Mouse (Mus musculus): ENCODE results near the gene Tvp23a. TPM values are rescaled to one million over a fixed set of nuclear protein-coding genes. Genes with fewer than 3 reads are reported as not detected.

Tvp23a gene
- total RNA-seq (2014; fragmentation: Nextera tagmentation) (not detected in 2 replicates), total RNA-seq (2017) (0.30 TPM in 1 of 2 replicates, not detected in the other)

GRCm38 (mm10) chr16:10447264-10447594, at the start of gene Tvp23a:
Gene Tvp23a, minus strand, starts transcription at chr16:10447362.
- no peak for ATAC-seq (replicated peaks; ENCODE audit: low FRiP score, low TSS enrichment, poor library complexity, severe bottlenecking)

- no peak for ATAC-seq (replicated peaks; ENCODE audit: low FRiP score, low TSS enrichment, poor library complexity, severe bottlenecking)
Observed at GRCm38 (mm10) chr16:10495824-10496298, 48.7 kb upstream of the Tvp23a start.

DNA sequence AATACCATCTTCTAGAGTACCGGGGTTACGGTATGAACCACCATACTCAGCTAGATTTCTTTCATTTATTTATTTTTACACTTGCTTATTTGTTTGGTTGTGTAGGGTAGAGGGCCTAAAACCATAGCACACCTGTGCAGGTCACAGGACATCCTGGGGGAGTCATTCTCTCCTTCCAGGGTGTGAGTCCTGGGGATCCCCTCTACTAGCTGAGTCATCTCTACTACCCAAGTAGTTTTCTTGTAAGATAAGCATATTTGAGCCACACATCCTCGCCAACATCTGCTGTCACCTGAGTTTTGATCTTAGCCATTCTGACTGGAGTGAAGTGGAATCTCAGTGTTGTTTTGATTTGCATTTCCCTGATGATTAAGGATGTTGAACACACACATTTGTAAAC, 45.4 kb upstream of the Tvp23a start:
- no peak for ATAC-seq (replicated peaks; ENCODE audit: low FRiP score, low TSS enrichment, poor library complexity, severe bottlenecking)

DNA sequence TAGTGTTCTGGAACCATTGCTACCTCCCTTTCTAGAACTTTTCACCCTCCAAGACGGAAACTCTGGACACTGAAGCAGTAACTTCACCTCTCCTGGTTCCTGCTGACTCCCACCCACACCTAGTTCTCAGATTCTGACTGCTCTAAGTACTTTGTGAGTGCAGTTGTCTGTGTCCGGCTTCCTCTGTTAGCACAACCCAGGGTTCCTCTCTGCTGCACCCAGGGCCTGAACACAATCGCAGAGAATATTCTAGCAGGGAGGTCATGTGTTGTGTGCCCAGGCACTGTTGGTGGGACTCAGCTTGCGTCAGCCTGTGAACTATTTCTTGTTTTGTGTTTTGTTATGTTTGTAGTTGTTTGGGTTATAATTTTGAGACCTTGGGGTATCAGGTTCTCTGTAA, 44.6 kb upstream of the Tvp23a start:
- no peak for ATAC-seq (replicated peaks; ENCODE audit: low FRiP score, low TSS enrichment, poor library complexity, severe bottlenecking)

DNA sequence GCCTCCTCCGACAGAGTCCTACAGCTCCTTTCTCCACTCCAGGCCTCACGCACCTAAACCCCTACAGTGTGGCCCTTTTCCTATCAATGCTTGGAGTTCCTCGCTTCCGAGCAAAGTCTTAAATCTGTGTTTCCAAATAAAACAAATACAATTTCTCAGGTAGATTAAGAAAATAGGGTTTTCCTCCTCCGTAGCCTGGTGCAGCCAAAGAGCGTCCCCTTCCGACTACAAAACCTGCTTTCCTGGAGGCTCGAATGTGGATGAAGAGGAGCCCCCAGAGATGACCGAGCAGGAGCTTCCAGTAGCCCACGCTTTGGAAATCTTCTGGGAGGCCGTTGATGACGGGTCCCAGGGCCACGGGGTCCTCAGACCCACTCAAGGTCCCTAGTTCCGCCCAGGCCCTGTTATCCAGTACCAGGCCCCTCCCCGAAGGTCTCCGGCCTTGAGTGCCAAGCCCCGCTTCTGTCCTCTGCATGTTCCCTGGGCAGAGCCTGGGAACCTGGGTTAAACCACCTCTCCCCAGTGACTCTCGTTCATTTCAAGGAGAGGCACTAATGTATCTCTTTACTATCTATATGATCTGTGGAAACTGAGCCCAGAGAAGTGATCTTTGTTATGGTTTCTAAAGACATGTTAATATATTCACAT, 43.5 kb upstream of the Tvp23a start:
- no peak for ATAC-seq (replicated peaks; ENCODE audit: low FRiP score, low TSS enrichment, poor library complexity, severe bottlenecking)

GRCm38 (mm10) chr16:10489904-10490457, 42.8 kb upstream of the Tvp23a start:
- ATAC-seq (replicated peaks; ENCODE audit: low FRiP score, low TSS enrichment, poor library complexity, severe bottlenecking) = no peak

DNA sequence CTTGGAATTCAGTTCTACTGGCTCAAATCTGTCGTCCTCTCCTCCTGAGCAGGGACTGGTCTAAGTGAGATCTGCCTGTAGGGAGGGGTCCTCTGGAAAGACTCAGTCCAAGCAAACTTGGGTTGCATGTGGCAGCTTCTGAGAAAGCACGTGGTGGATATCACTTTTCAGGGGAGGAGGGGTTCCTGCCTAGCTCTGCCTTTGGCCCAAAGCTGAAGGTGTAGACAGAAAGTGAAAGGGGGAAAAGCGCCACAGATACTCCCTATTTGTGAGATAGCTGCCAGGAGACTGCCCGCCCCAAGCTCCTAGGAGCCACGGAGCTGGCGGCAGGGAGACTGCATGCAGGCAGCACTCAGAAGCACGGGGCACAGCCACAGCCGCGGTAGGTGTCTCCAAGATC, 42.3 kb upstream of the Tvp23a start:
- ATAC-seq (replicated peaks; ENCODE audit: low FRiP score, low TSS enrichment, poor library complexity, severe bottlenecking) = no peak

DNA sequence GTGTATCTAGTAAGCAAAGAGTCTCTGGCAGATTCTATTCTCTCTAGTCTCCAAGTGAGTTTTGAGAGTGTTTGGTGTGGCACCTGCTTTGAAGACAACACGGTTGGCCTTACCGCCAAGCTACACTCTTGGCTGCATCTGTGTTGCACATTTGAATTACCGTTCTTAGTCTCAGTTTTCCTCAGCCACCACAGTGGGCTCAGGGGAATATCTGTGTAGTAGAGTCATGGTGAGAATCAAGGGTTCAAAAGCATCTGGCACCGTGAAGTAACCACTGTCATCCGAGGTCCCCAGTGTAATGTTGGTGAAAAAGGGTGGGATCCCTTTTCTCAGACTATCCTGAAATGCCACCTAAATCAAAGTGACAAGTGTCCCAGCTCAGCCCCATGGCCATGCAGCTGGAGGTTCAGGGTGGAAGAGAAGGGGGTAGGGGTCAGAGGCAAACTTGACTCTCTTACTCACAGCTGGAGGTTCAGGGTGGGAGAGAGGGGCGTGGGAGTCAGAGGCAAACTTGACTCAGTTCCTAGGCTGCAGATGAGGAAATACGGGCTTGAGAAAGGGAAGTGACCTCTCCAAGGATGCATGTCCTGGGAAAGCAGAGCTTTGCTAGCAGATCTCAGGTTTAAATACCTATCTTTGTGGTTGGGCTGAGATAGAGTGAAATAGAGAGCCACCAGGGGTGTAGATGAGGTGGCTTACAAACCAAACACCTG, 41.8 kb upstream of the Tvp23a start:
- no peak for ATAC-seq (replicated peaks; ENCODE audit: low FRiP score, low TSS enrichment, poor library complexity, severe bottlenecking)

DNA sequence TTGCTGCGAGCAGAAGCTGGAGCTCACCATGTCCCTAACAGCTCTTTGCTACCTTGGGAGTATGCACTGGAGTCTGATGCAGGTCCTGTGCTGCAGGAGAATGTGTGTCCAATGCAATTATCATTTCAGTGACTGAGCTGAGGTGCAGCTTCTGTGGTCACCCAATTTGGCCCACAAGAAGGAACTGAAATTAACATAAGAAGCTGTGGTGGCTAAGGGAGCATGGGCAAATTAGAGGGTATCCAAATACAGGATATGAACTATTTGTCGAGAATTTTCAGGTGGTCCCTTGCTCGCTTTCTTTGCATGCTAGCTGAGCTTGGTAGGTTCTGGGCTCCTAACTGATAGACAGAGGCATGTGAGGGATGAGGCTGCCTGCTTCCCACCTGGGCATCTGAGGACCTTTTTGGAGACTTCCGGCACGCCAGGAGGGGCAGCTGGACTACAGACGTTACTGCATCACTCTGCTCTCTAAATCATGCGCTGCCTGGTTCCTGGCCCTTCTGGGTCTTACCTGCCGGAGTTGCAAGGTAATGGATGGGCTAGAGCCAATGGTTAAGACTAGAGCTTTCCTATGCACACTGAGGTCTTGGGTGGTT, 40.8 kb upstream of the Tvp23a start:
- no peak for ATAC-seq (replicated peaks; ENCODE audit: low FRiP score, low TSS enrichment, poor library complexity, severe bottlenecking)

GRCm38 (mm10) chr16:10486993-10487392, 39.8 kb upstream of the Tvp23a start:
- ATAC-seq (replicated peaks; ENCODE audit: low FRiP score, low TSS enrichment, poor library complexity, severe bottlenecking) = no peak

DNA sequence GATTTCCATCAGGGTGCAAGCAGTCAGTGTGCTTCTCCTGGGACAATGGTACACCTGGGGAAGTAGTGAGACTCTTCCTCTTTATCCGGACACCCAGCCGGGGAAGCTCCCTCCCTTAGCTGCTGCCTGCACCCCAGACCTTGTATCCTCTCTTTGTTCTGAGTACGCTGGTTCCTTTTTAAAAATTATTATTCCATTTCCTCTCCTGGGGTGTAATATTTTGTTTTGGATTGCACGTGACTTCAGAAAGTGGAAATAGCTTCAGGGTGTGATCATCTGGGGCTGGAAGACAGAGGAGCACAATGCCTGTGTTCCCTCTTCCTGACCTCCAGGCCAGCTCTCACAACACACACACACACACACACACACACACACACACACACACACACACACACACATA, 35.2 kb upstream of the Tvp23a start:
- ATAC-seq (replicated peaks; ENCODE audit: low FRiP score, low TSS enrichment, poor library complexity, severe bottlenecking) = no peak

DNA sequence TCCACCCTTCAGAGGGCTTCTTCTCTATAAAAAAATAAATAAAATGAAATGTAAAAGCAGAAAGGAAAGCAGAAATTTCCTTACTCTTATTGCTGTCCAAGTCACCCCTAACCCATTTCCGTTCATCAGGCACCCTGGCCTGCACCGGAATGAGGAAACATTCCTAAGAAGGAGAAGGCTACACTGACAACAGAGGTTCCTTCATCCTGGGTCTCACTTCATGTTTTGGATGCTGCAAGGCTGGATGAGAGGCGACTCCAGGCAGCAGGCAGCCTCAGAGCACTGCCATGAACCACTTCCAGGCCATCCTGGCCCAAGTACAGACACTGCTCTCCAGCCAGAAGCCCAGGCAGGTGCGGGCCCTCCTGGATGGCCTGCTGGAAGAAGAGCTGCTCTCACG, 32.7 kb upstream of the Tvp23a start, which contains the start of gene Ciita:
Gene Ciita, plus strand, starts transcription at position 203 of the 400 bp plus-strand sequence.
- no peak for ATAC-seq (replicated peaks; ENCODE audit: low FRiP score, low TSS enrichment, poor library complexity, severe bottlenecking)

DNA sequence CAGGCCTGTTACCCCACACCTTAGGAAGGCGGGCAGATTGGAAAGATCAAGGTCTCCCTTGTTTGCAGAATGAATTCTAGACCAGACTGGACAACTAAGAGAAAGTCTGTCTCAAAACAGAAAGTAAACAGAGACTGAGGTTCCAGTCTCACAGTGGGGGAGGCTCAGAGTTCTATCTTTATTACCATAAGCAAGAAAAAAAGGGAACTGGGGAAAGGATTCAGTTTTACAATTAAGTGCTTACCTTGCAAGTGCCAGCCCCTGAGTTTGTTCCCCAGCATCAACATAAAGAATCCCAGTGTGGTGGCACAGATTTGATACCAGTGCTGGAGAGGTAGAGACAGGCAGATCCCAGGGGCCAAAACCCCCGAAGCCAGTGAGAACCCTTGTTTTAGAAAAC, 28.8 kb upstream of the Tvp23a start:
- ATAC-seq (replicated peaks; ENCODE audit: low FRiP score, low TSS enrichment, poor library complexity, severe bottlenecking) = no peak

DNA sequence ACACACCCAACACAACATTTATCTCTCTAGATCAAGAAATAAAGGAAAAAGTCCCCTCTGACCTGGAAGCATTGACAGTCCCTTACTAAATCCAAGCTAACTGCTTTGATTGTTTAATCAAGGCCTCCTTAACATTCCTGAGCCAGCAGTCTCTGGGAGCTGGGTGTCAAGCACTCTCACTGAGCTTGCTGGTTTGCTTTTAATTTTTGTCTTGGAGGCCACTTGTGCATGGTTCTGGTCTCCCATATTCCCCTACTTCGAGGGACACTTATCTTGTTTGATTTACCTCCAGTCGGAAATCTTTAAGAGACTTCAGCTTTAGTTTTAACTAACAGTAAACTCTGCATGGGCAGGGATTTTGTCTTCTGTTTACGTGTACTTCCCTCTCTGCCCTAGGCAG, 27.8 kb upstream of the Tvp23a start:
- no peak for ATAC-seq (replicated peaks; ENCODE audit: low FRiP score, low TSS enrichment, poor library complexity, severe bottlenecking)

DNA sequence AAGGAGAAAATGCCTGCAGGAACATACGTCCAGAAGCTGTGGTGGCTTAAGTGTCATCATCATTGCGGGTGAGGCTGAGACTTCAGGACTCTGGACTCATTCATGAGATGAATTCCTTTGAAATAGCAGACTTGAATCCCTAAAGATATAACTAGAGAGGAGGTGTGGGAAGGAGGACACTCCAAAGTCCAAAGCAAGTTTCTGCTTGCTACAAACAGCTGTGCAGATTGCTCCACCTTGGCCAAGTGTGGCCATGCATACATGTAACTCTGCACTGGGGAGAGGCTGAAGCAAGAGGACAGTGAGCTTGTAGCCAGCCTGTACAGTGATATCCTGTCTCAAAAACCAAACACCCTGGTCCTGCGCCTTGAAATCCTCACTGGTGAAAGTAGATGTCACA, 24.8 kb upstream of the Tvp23a start:
- no peak for ATAC-seq (replicated peaks; ENCODE audit: low FRiP score, low TSS enrichment, poor library complexity, severe bottlenecking)

DNA sequence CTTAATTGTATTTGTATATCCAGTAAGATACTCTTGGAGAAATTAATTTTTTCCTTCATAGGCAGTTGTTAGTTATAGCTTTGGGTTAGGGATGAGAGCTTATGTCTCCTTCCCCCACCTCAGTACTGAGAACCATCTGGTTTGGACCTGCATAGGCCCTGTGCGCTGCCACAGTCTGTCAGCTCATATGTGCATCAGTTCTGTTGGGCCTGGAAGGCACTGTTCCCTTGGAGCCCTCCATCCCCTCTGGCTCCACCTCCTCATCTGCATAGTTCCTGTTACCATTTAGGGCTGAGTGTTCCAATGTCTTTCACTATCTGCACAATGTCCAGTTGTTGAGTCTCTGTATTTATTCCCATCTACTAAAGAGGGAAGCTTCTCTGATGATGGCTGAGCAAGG, 21.0 kb upstream of the Tvp23a start:
- no peak for ATAC-seq (replicated peaks; ENCODE audit: low FRiP score, low TSS enrichment, poor library complexity, severe bottlenecking)

DNA sequence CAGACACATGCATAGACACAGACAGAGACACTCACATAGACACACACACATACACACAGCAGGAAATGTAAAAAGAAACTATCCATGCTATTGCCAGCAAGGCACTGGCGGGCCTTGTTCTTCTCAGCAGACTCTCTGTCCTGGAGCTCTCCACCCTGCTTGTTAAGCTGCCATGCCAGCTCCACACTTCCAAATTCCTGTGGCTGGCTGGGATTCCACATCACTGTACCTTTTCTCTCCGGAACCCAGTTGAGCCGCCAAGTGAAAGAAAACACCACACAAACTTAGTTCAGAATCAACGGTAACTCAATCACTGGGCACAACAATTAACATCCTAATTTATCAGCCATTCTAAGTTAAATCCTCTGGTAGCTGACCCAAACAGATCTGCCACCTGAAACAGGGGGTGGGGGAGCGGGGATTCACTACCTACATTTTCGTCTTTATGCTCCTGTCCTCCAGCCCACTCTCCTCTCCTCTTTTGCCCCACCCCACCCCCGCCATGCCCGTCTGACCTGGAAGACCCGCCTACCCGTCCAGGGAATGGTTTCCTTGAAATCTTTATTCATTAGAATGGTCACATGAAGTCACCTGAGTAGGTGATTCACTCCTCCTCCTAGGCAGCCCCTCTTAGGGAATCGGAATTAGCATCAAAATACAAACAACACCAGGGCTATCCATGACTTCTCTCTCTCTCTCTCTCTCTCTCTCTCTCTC, 20.4 kb upstream of the Tvp23a start:
- no peak for ATAC-seq (replicated peaks; ENCODE audit: low FRiP score, low TSS enrichment, poor library complexity, severe bottlenecking)

GRCm38 (mm10) chr16:10465011-10465681, 18.0 kb upstream of the Tvp23a start:
- no peak for ATAC-seq (replicated peaks; ENCODE audit: low FRiP score, low TSS enrichment, poor library complexity, severe bottlenecking)

DNA sequence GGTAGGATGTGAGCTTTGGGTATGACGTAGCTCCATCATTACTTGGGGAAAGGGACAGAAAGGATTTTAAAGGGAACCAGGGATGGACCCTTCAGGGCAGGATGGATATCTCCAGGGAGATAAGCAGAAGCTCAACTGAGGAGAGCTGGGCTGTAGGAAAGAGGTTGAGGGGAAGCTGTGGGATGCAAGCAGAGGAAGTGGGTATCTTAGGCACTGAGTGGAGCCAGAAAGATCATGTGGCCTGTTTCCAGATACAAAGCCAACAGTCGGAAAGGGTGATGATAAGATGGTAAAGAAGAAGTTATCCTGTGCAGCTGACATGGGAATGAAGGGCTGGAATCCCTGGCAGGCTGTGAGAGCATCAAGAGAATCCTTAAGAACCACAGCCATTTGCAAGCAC, 14.0 kb upstream of the Tvp23a start:
- no peak for ATAC-seq (replicated peaks; ENCODE audit: low FRiP score, low TSS enrichment, poor library complexity, severe bottlenecking)
